Mouse (Mus musculus) skeletal muscle tissue, adult 2 months (tissue): ENCODE results near the gene Acot11.
A peak's percentile ranks its signal among the peaks of the same experiment; 100 is the strongest.
"Not testable (repeated sequence)": the region's sequence is repeated elsewhere in the genome, so short reads cannot be mapped to it uniquely, and the experiment has no call there.

Experiments
- DNase-seq: peaks from one replicate; pipeline ENCODE4 v3.0.0-alpha.2; 2012; ENCODE audit warnings: low read depth, low spot score

The Acot11 gene

GRCm38 (mm10) chr4:106776998-106777397 lies 27.8 kb downstream of the Acot11 start:
- no peak for DNase-seq

- not testable (repeated sequence) for DNase-seq
Measured at GRCm38 (mm10) chr4:106775767-106776166, 29.0 kb downstream of the Acot11 start.

- DNase-seq: no peak
Measured at GRCm38 (mm10) chr4:106772558-106772957, 32.2 kb downstream of the Acot11 start.

GRCm38 (mm10) chr4:106769306-106769705 lies 35.5 kb downstream of the Acot11 start:
- DNase-seq: no peak

GRCm38 (mm10) chr4:106764166-106764565 lies 40.6 kb downstream of the Acot11 start:
- DNase-seq: no peak

- no peak for DNase-seq
Measured at GRCm38 (mm10) chr4:106751726-106752125, 53.1 kb downstream of the Acot11 start.

- peak; percentile 41 for DNase-seq
Measured at GRCm38 (mm10) chr4:106749699-106750098, 55.1 kb downstream of the Acot11 start.

GRCm38 (mm10) chr4:106747001-106747580 lies 57.7 kb downstream of the Acot11 start:
- DNase-seq: no peak

GRCm38 (mm10) chr4:106745862-106746261 lies 58.9 kb downstream of the Acot11 start:
- no peak for DNase-seq

- no peak for DNase-seq
Measured at GRCm38 (mm10) chr4:106737904-106738303, 66.9 kb downstream of the Acot11 start.

- DNase-seq: not testable (repeated sequence)
Measured at GRCm38 (mm10) chr4:106736884-106737283, 67.9 kb downstream of the Acot11 start.

GRCm38 (mm10) chr4:106733636-106734035 lies 71.2 kb downstream of the Acot11 start, which contains the start of gene Fam151a:
Fam151a (plus strand) TSS chr4:106733889.
- DNase-seq: no peak

- no peak for DNase-seq
Measured at GRCm38 (mm10) chr4:106730814-106731213, 74.0 kb downstream of the Acot11 start, which contains the start of gene Mroh7. Mroh7 (minus strand) TSS chr4:106730925.

GRCm38 (mm10) chr4:106720631-106721030 lies 84.2 kb downstream of the Acot11 start:
- peak; percentile 61 for DNase-seq

- DNase-seq: no peak
Measured at GRCm38 (mm10) chr4:106713622-106714021, 91.2 kb downstream of the Acot11 start.

GRCm38 (mm10) chr4:106708408-106708807 lies 96.4 kb downstream of the Acot11 start:
- peak; percentile 58 for DNase-seq

GRCm38 (mm10) chr4:106707957-106708356 lies 96.8 kb downstream of the Acot11 start:
- DNase-seq: no peak

- no peak for DNase-seq
Measured at GRCm38 (mm10) chr4:106705096-106705665, 99.6 kb downstream of the Acot11 start.

GRCm38 (mm10) chr4:106704416-106704815 lies 100.4 kb downstream of the Acot11 start:
- no peak for DNase-seq

- DNase-seq: no peak
Measured at GRCm38 (mm10) chr4:106703956-106704355, 100.8 kb downstream of the Acot11 start.

- DNase-seq: no peak
Measured at GRCm38 (mm10) chr4:106700798-106701197, 104.0 kb downstream of the Acot11 start.

GRCm38 (mm10) chr4:106699989-106700388 lies 104.8 kb downstream of the Acot11 start:
- DNase-seq: peak; percentile 39
